Mouse (Mus musculus) CH12.LX (cell line): ENCODE results near the gene Bmp6.

ENCODE experiments used
- MAFK ChIP-seq: IDR thresholded peaks from 2 replicates; pipeline ENCODE4 v1.6.1; 2011; ENCODE audit warnings: low read length, improper control_type of control experiment; ENCODE audit not compliant: insufficient replicate concordance
- MAZ ChIP-seq: IDR thresholded peaks from 2 replicates; pipeline ENCODE4 v1.6.1; 2012; ENCODE audit warnings: low read depth, mild to moderate bottlenecking, inconsistent platforms, low read length, improper control_type of control experiment, moderate library complexity
- POLR2AphosphoS2 ChIP-seq: IDR thresholded peaks from 2 replicates; pipeline ENCODE4 v1.6.1; 2011; ENCODE audit warnings: low read depth, low read length, improper control_type of control experiment

- TF ChIP-seq POLR2AphosphoS2 = no peak
- no peak for TF ChIP-seq MAFK
- no peak for TF ChIP-seq MAZ
Observed at GRCm38 (mm10) chr13:38386035-38386559, 41.2 kb downstream of the Bmp6 start.
